Mouse (Mus musculus): Measurements from ENCODE around the gene Dcaf4. TPM values are rescaled to one million over a fixed set of nuclear protein-coding genes. Genes with fewer than 3 reads are reported as not detected.

Dcaf4 gene
- polyA plus RNA-seq, 1 experiment from 2014 or later = 35.7 TPM

GRCm38 (mm10) chr12:83502190-83502589, 18.1 kb upstream of the Dcaf4 start:
- H3K4me2 ChIP-seq (replicated peaks; ENCODE audit: low read depth, low read length) = no peak overlapping the region

GRCm38 (mm10) chr12:83506543-83506942, 13.7 kb upstream of the Dcaf4 start:
- no peak overlapping the region for H3K9ac ChIP-seq (replicated peaks; ENCODE audit: low read depth, low read length)

More at GRCm38 (mm10) chr12:83502190-83502589, 18.1 kb upstream of the Dcaf4 start:
- H3K27me3 ChIP-seq (ENCODE audit: control insufficient read depth, insufficient read depth, low read length) = no peaks in the 10 kb centered on the region
- H3K9me3 ChIP-seq (ENCODE audit: control insufficient read depth, low read depth, low read length) = no peaks in the 10 kb centered on the region
- WGBS = 7% methylated on average over 9 of the region's 9 CpGs
- no peaks in the 10 kb centered on the region for H3K36me3 ChIP-seq (ENCODE audit: control insufficient read depth, insufficient read depth, low read length)
- no peak overlapping the region for H3K4me3 ChIP-seq (ENCODE audit: low read depth, low read length)
- no peak overlapping the region for H3K9ac ChIP-seq (replicated peaks; ENCODE audit: low read depth, low read length)
- no peak overlapping the region for H3K27ac ChIP-seq (ENCODE audit: low read length)
- ATAC-seq (ENCODE audit: insufficient number of reproducible peaks, insufficient read depth, low FRiP score, low read depth) = no peak
- no peaks in the 10 kb centered on the region for H3K4me1 ChIP-seq (ENCODE audit: control insufficient read depth, insufficient read depth, low read length)

DNA sequence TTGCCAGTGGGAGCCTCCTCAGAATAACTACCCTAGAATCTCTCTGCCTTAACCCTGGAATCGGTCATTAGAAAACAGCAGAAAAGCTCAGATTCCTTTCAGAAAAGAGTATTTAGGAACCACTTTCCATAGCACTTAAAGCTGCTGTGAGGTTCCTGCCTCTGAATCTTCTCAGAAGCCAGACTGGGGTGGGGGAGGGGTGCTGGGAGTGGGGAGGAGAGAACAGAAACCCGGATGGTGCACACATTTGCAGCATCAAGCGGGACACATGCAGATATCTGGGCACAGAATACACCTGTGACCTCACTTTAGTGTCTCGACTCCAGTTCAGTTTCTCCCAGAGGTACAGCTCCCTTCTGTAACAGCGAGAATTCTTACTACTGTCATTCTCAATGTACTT, 9.7 kb upstream of the Dcaf4 start:
- no peak overlapping the region for H3K27ac ChIP-seq (ENCODE audit: low read length)
- no peaks in the 10 kb centered on the region for H3K27me3 ChIP-seq (ENCODE audit: control insufficient read depth, insufficient read depth, low read length)
- no peak overlapping the region for H3K4me3 ChIP-seq (ENCODE audit: low read depth, low read length)
- H3K9me3 ChIP-seq (ENCODE audit: control insufficient read depth, low read depth, low read length) = no peaks in the 10 kb centered on the region
- H3K36me3 ChIP-seq (ENCODE audit: control insufficient read depth, insufficient read depth, low read length) = no peaks in the 10 kb centered on the region
- peaks cover 6% of the 10 kb centered on the region; the same call in 1 of the 2 replicates for H3K4me1 ChIP-seq (ENCODE audit: control insufficient read depth, insufficient read depth, low read length)
- no peak for ATAC-seq (ENCODE audit: insufficient number of reproducible peaks, insufficient read depth, low FRiP score, low read depth)
- no peak overlapping the region for H3K9ac ChIP-seq (replicated peaks; ENCODE audit: low read depth, low read length)
- H3K4me2 ChIP-seq (replicated peaks; ENCODE audit: low read depth, low read length) = no peak overlapping the region
- WGBS = 76% methylated on average over 5 of the region's 5 CpGs

More at GRCm38 (mm10) chr12:83506543-83506942, 13.7 kb upstream of the Dcaf4 start:
- no peaks in the 10 kb centered on the region for H3K4me1 ChIP-seq (ENCODE audit: control insufficient read depth, insufficient read depth, low read length)
- ATAC-seq (ENCODE audit: insufficient number of reproducible peaks, insufficient read depth, low FRiP score, low read depth) = no peak
- H3K27me3 ChIP-seq (ENCODE audit: control insufficient read depth, insufficient read depth, low read length) = no peaks in the 10 kb centered on the region
- no peak overlapping the region for H3K4me3 ChIP-seq (ENCODE audit: low read depth, low read length)
- no peaks in the 10 kb centered on the region for H3K36me3 ChIP-seq (ENCODE audit: control insufficient read depth, insufficient read depth, low read length)
- no peak overlapping the region for H3K27ac ChIP-seq (ENCODE audit: low read length)
- H3K9me3 ChIP-seq (ENCODE audit: control insufficient read depth, low read depth, low read length) = no peaks in the 10 kb centered on the region
- 67% methylated on average over 10 of the region's 10 CpGs for WGBS
- H3K4me2 ChIP-seq (replicated peaks; ENCODE audit: low read depth, low read length) = no peak overlapping the region

GRCm38 (mm10) chr12:83512783-83513182, 7.5 kb upstream of the Dcaf4 start:
- Histone ChIP-seq H3K36me3 (ENCODE audit: control insufficient read depth, insufficient read depth, low read length) (no peaks in the 10 kb centered on the region), H3K4me3 (ENCODE audit: low read depth, low read length) (no peak overlapping the region), H3K9me3 (ENCODE audit: control insufficient read depth, low read depth, low read length) (no peaks in the 10 kb centered on the region), H3K4me2 (replicated peaks; ENCODE audit: low read depth, low read length) (no peak overlapping the region), H3K27me3 (ENCODE audit: control insufficient read depth, insufficient read depth, low read length) (no peaks in the 10 kb centered on the region), H3K4me1 (ENCODE audit: control insufficient read depth, insufficient read depth, low read length) (peaks cover 6% of the 10 kb centered on the region; the same call in 1 of the 2 replicates), H3K9ac (replicated peaks; ENCODE audit: low read depth, low read length) (no peak overlapping the region), H3K27ac (ENCODE audit: low read length) (no peak overlapping the region)
- WGBS = 27% methylated on average over 4 of the region's 4 CpGs
- no peak for ATAC-seq (ENCODE audit: insufficient number of reproducible peaks, insufficient read depth, low FRiP score, low read depth)

DNA sequence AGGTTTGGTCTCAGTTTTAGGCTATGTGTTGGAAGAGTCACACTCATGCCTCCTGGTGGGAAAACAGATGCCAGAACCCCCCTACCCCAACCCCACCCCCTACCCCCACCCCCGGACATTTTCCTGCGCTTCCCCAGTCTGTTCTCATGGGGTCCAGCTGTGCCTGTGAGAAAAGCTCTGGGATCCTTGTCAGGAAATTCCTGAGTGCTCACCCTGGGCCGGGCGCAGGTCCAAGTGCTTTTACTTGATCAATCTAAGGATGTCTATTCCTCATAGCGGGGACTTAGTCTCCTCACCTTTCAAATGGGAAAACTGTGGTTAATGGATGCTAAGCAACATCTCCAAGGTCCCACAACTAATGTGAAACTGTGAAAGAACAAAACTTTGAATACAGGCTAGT, 7.1 kb upstream of the Dcaf4 start:
- peak; percentile 64; the same call in 1 of the 2 replicates for ATAC-seq (ENCODE audit: insufficient number of reproducible peaks, insufficient read depth, low FRiP score, low read depth)
- Histone ChIP-seq H3K4me1 (ENCODE audit: control insufficient read depth, insufficient read depth, low read length) (peaks cover 6% of the 10 kb centered on the region; the same call in 1 of the 2 replicates), H3K27ac (ENCODE audit: low read length) (no peak overlapping the region), H3K27me3 (ENCODE audit: control insufficient read depth, insufficient read depth, low read length) (no peaks in the 10 kb centered on the region), H3K9ac (replicated peaks; ENCODE audit: low read depth, low read length) (no peak overlapping the region), H3K4me2 (replicated peaks; ENCODE audit: low read depth, low read length) (no peak overlapping the region), H3K4me3 (ENCODE audit: low read depth, low read length) (no peak overlapping the region), H3K9me3 (ENCODE audit: control insufficient read depth, low read depth, low read length) (no peaks in the 10 kb centered on the region), H3K36me3 (ENCODE audit: control insufficient read depth, insufficient read depth, low read length) (no peaks in the 10 kb centered on the region)
- 14% methylated on average over 5 of the region's 5 CpGs for WGBS

GRCm38 (mm10) chr12:83514216-83514615, 6.0 kb upstream of the Dcaf4 start:
- Histone ChIP-seq H3K4me1 (ENCODE audit: control insufficient read depth, insufficient read depth, low read length) (peaks cover 6% of the 10 kb centered on the region; the same call in 1 of the 2 replicates), H3K9me3 (ENCODE audit: control insufficient read depth, low read depth, low read length) (no peaks in the 10 kb centered on the region), H3K27me3 (ENCODE audit: control insufficient read depth, insufficient read depth, low read length) (no peaks in the 10 kb centered on the region), H3K4me3 (ENCODE audit: low read depth, low read length) (no peak overlapping the region), H3K36me3 (ENCODE audit: control insufficient read depth, insufficient read depth, low read length) (no peaks in the 10 kb centered on the region), H3K4me2 (replicated peaks; ENCODE audit: low read depth, low read length) (no peak overlapping the region), H3K27ac (ENCODE audit: low read length) (no peak overlapping the region), H3K9ac (replicated peaks; ENCODE audit: low read depth, low read length) (no peak overlapping the region)
- no peak for ATAC-seq (ENCODE audit: insufficient number of reproducible peaks, insufficient read depth, low FRiP score, low read depth)
- WGBS = 64% methylated on average over 4 of the region's 4 CpGs

DNA sequence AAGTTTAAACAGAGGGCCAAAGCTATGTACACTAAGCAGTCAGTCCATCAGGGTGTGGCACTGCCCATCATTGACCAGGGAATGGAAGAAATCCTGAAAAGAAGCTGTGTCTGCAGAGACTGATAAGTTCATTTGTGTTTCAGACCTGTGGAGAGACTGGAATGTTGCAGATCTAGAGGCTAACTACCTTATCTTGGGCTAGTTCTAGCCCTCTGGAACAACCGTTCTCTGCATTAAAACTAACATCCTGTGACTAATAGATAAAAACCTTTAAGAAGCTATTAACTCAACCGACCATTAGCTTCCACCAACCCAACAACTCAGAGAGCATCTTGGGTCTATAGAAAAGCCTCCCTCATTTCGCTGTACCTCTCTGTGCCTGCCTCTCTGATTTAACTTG, 2.7 kb upstream of the Dcaf4 start:
- no peak overlapping the region for H3K4me3 ChIP-seq (ENCODE audit: low read depth, low read length)
- WGBS = 73% methylated on average over 3 of the region's 3 CpGs
- H3K4me1 ChIP-seq (ENCODE audit: control insufficient read depth, insufficient read depth, low read length) = peaks cover 12% of the 10 kb centered on the region
- no peak overlapping the region for H3K27ac ChIP-seq (ENCODE audit: low read length)
- ATAC-seq (ENCODE audit: insufficient number of reproducible peaks, insufficient read depth, low FRiP score, low read depth) = no peak
- H3K36me3 ChIP-seq (ENCODE audit: control insufficient read depth, insufficient read depth, low read length) = no peaks in the 10 kb centered on the region
- H3K9ac ChIP-seq (replicated peaks; ENCODE audit: low read depth, low read length) = no peak overlapping the region
- H3K4me2 ChIP-seq (replicated peaks; ENCODE audit: low read depth, low read length) = no peak overlapping the region
- H3K27me3 ChIP-seq (ENCODE audit: control insufficient read depth, insufficient read depth, low read length) = no peaks in the 10 kb centered on the region
- no peaks in the 10 kb centered on the region for H3K9me3 ChIP-seq (ENCODE audit: control insufficient read depth, low read depth, low read length)

- H3K4me1 ChIP-seq (ENCODE audit: control insufficient read depth, insufficient read depth, low read length) = peaks cover 7% of the 10 kb centered on the region
- 37% methylated on average over 8 of the region's 8 CpGs for WGBS
- ATAC-seq (ENCODE audit: insufficient number of reproducible peaks, insufficient read depth, low FRiP score, low read depth) = no peak
- no peaks in the 10 kb centered on the region for H3K36me3 ChIP-seq (ENCODE audit: control insufficient read depth, insufficient read depth, low read length)
- H3K4me2 ChIP-seq (replicated peaks; ENCODE audit: low read depth, low read length) = peak overlapping the region; percentile 53
- peak overlapping the region; percentile 70 for H3K4me3 ChIP-seq (ENCODE audit: low read depth, low read length)
- H3K27ac ChIP-seq (ENCODE audit: low read length) = no peak overlapping the region
- no peaks in the 10 kb centered on the region for H3K9me3 ChIP-seq (ENCODE audit: control insufficient read depth, low read depth, low read length)
- no peaks in the 10 kb centered on the region for H3K27me3 ChIP-seq (ENCODE audit: control insufficient read depth, insufficient read depth, low read length)
- no peak overlapping the region for H3K9ac ChIP-seq (replicated peaks; ENCODE audit: low read depth, low read length)
Measured at GRCm38 (mm10) chr12:83521083-83521482, 817 bp downstream of the Dcaf4 start.

DNA sequence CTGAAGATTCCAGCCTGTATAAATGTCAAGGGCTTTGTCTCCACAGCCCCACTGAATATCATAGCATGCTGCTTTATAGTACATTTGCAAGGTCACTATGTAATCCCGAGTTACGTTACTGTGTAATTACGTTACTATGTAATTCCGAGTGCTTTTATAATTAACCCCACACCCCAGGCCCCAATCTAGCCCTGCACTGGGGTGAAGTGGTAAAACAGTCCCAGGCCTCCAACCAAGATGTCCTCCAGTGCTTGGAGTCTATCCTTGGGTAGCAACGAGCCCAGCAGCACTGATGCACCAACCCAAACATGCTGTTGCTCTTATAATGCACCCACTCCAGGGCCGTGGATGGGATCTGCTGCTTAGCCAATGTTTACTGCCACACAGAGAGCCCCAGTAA, 2.8 kb downstream of the Dcaf4 start:
- H3K4me2 ChIP-seq (replicated peaks; ENCODE audit: low read depth, low read length) = no peak overlapping the region
- H3K4me1 ChIP-seq (ENCODE audit: control insufficient read depth, insufficient read depth, low read length) = peaks cover 7% of the 10 kb centered on the region
- no peak overlapping the region for H3K4me3 ChIP-seq (ENCODE audit: low read depth, low read length)
- no peak overlapping the region for H3K9ac ChIP-seq (replicated peaks; ENCODE audit: low read depth, low read length)
- H3K36me3 ChIP-seq (ENCODE audit: control insufficient read depth, insufficient read depth, low read length) = no peaks in the 10 kb centered on the region; the same call in 1 of the 2 replicates
- H3K9me3 ChIP-seq (ENCODE audit: control insufficient read depth, low read depth, low read length) = no peaks in the 10 kb centered on the region
- no peak overlapping the region for H3K27ac ChIP-seq (ENCODE audit: low read length)
- no peak for ATAC-seq (ENCODE audit: insufficient number of reproducible peaks, insufficient read depth, low FRiP score, low read depth)
- 88% methylated on average over 6 of the region's 6 CpGs for WGBS
- H3K27me3 ChIP-seq (ENCODE audit: control insufficient read depth, insufficient read depth, low read length) = no peaks in the 10 kb centered on the region
